Mouse (Mus musculus) right cerebral cortex, postnatal 25 days (tissue): Measurements from ENCODE around the gene Spata6.

Experiments used
- DNase-seq: peaks from one replicate; pipeline ENCODE4 v3.0.0; 2022

Gene Spata6

GRCm38 (mm10) chr4:111719776-111720661, at the start of gene Spata6:
Spata6 (plus strand) TSS chr4:111719984.
- peak; percentile 48 for DNase-seq

- DNase-seq, result peak; percentile 5
Observed at GRCm38 (mm10) chr4:111670566-111671421, 49.0 kb upstream of the Spata6 start.

- no peak for DNase-seq
Observed at GRCm38 (mm10) chr4:111671440-111671839, 48.3 kb upstream of the Spata6 start.

- DNase-seq, result no peak
Observed at GRCm38 (mm10) chr4:111673904-111674303, 45.9 kb upstream of the Spata6 start.

- no peak for DNase-seq
Observed at GRCm38 (mm10) chr4:111681926-111682325, 37.9 kb upstream of the Spata6 start.

GRCm38 (mm10) chr4:111682793-111683192, 37.0 kb upstream of the Spata6 start:
- DNase-seq, result no peak

- DNase-seq, result no peak
Observed at GRCm38 (mm10) chr4:111683843-111684242, 35.9 kb upstream of the Spata6 start.

- no peak for DNase-seq
Observed at GRCm38 (mm10) chr4:111685951-111686350, 33.8 kb upstream of the Spata6 start.

- DNase-seq, result peak; percentile 48
Observed at GRCm38 (mm10) chr4:111686951-111687350, 32.8 kb upstream of the Spata6 start.

- DNase-seq, result peak; percentile 73
Observed at GRCm38 (mm10) chr4:111687613-111688012, 32.2 kb upstream of the Spata6 start.

GRCm38 (mm10) chr4:111691057-111691543, 28.7 kb upstream of the Spata6 start:
- no peak for DNase-seq

GRCm38 (mm10) chr4:111701381-111701780, 18.4 kb upstream of the Spata6 start:
- no peak for DNase-seq

GRCm38 (mm10) chr4:111704126-111704525, 15.7 kb upstream of the Spata6 start:
- DNase-seq, result no peak

- no peak for DNase-seq
Observed at GRCm38 (mm10) chr4:111704975-111705374, 14.8 kb upstream of the Spata6 start.

GRCm38 (mm10) chr4:111719296-111719695, 488 bp upstream of the Spata6 start:
- DNase-seq, result no peak

GRCm38 (mm10) chr4:111720662-111721003, 849 bp downstream of the Spata6 start:
- DNase-seq, result no peak

GRCm38 (mm10) chr4:111721121-111721840, 1.5 kb downstream of the Spata6 start:
- no peak for DNase-seq

GRCm38 (mm10) chr4:111737551-111737950, 17.8 kb downstream of the Spata6 start:
- no peak for DNase-seq

- DNase-seq, result no peak
Observed at GRCm38 (mm10) chr4:111780533-111780932, 60.7 kb downstream of the Spata6 start.

GRCm38 (mm10) chr4:111799892-111800291, 80.1 kb downstream of the Spata6 start:
- no peak for DNase-seq

GRCm38 (mm10) chr4:111803164-111803563, 83.4 kb downstream of the Spata6 start:
- no peak for DNase-seq

GRCm38 (mm10) chr4:111817478-111817877, 97.7 kb downstream of the Spata6 start:
- DNase-seq, result no peak

GRCm38 (mm10) chr4:111838882-111839281, 119.1 kb downstream of the Spata6 start:
- DNase-seq, result no peak
